Mouse (Mus musculus): ENCODE results near the gene Armc6.

GRCm38 (mm10) chr8:70203072-70203471, 31.2 kb downstream of the Armc6 start:
- TF ChIP-seq USF1 (IDR thresholded peaks at IDR 0.05; ENCODE audit: low read depth) (no peak), CTCF (IDR thresholded peaks at IDR 0.05; ENCODE audit: control insufficient read depth, insufficient read depth, insufficient read length) (no peak), CEBPB (IDR thresholded peaks at IDR 0.05; ENCODE audit: low read depth) (no peak), MYOG (IDR thresholded peaks at IDR 0.05; ENCODE audit: control insufficient read depth, extremely low read depth, insufficient read length) (no peak), FOSL1 (IDR thresholded peaks at IDR 0.05; ENCODE audit: insufficient read depth, low read length, poor library complexity, severe bottlenecking) (no peak), MAX (IDR thresholded peaks at IDR 0.05) (no peak), MYOD1 (IDR thresholded peaks at IDR 0.05; ENCODE audit: control insufficient read depth, insufficient read length, low read depth) (no peak)
